Mouse (Mus musculus) hindlimb bud, embryonic 11.5 days (tissue): ENCODE measurements around the gene Cdkn2b.

ENCODE experiments used
- DNase-seq: peaks from one replicate; pipeline ENCODE4 v3.0.0-alpha.2; 2012; ENCODE audit warnings: low read depth, low spot score; ENCODE audit errors: extremely low spot score

Cdkn2b gene

DNA sequence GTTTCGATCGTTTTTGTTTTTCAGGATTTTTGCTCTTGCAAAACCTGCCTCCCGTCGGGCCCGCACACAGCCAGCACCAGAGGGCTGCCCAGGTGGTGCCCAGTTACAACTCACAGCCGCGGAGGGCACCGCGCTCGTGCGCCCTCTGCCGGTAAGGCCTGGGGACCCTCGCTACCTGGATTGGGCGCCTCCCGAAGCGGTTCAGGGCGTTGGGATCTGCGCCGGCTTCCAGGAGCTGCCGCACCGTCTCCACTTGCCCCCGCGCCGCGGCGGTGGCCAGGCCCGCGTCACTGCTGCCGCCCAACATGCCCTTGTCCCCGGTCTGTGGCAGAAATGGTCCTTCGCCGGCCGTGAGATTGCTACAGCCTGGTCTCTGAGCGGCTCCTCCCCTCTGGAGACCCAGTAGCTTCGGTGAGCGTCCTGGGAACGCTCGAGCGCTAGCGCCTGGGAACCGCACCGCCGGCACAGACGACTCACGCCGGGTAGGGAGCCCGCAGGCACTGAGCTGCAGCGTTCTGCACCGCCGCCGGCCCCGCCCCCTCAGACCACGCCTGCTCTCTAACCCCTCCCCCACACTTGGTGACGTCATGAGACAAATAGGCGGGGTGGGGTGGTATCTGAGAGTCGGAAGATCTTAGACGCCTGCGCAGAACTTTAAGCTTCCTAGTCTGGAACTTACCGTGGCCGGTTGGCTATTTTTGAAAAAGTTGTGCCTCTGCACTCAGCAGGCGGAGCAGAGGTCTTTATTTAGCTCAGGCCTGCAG, at the start of gene Cdkn2b:
Gene Cdkn2b (minus strand): TSS at position 549 of the 764 bp plus-strand sequence.
- DNase-seq: no peak

DNA sequence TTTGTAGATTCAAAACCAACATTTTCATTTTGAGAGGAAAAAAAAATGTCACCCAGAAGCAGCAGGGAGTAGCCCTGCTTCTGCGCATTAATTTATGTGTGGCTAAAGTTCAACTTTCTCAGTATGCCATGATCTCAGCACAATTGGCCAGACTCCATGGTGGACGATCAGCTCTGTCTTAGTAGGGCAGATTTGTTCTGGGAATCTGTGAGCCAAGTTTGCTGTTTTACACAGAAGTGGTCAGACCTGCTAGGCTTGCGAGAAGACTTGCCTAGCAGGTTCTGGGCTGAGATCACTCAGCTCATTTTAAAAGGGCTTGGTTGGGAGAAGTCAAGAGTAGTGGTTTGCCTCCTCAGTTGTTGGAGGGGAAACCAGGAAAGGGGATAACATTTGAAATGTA, 49.5 kb upstream of the Cdkn2b start:
- no peak for DNase-seq

DNA sequence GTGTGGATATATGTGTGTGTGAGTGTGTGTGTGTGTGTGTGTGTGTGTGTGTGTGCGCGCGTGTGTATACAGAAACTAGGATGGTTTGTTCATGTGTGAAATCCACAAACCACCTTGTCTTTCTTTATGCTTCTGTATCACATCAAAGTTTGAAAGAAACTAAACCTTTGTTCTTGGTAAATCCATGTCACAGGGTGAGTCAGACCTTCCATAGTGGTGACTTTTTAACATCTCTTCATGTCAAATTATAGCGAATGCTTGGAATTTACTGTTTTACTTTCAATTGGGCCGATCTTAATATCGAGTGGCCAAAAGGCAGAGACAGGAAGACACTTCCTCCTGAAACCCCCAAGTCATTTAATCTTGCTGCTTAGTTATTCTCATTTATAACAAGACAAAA, 48.7 kb upstream of the Cdkn2b start:
- no peak for DNase-seq

DNA sequence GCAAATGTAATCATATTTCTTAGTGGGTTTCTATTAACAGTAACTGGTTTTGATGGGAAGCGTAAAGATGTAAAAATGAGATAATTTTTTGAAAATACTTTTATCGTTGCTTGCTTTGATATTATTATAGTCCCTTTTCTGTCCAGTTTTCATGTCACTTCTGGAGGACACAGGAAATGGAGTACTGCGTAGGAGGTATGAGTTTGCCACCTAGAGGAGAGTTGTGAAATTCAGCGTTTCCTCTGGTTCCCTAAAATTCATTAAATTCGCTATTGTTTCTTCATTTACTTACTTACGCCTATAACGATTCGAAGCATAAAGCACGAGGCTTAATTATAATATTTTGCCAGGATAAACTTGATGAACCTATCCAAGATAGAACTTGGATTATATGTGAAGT, 43.1 kb upstream of the Cdkn2b start:
- no peak for DNase-seq

DNA sequence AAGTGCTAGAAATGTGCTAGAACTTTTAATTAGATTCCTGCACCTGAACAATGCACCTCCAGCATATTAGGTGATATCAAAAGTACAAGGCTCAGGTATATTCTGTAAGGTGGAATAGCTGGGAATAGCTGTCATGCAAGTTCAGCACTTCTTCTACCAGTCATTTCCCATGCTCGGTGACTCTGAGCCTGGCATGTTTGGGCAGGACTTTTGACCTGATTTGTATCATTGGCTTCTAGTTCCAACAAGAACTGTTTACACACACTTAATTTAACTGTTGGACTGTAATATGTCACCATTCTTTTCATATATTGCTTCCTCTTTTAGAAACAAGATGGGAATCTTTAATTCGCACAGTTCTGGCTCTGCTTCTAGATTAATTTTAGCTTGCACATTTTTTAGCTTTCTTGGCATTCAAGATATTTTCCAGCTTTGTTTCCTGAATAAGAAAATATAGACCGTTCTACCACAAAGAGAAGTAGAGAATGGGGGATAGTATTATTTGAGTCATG, 42.3 kb upstream of the Cdkn2b start:
- DNase-seq: no peak

DNA sequence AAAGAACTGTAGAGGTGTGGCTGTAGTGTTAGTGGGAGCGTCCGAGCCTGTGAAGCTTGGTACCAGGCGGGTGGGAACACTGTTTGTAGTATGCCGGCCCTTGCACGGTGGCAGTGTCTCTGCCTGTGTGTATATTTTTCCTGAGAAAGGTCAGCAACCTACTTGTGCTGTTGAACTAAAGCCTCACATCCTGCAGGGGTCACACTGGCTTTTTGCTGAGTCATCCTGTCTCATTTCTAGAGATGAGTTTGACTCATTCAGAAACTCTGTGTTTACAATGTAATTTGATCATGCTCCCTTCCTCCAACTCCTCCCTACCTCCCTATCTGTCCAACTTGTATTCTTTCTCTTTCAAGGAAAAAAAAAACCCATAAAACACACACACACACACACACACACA, 40.6 kb upstream of the Cdkn2b start:
- DNase-seq: no peak

DNA sequence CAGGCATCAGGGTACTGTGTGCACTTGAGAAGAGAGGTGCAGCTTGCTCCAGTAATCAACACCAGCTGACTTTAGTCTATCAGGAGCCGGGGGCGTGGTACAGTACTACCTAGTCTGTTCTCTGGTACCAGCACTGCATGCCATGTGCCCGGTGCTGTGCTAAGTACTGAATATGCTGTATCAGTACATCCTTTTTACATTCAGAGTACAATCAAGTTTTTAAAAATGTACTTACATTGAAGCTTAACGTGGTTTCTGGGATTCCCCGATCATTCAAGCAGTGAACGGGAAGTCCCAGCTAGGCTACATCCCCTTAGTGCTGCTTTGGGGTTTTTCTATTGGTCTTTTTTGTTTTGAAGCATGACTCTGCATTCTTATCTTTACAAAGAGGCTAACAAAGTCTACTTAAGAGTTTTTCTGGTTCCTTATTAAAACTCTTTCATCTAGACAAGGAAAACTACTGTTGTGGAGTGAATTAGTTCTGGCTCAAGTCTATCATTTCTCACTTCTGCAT, 40.2 kb upstream of the Cdkn2b start:
- DNase-seq: no peak

DNA sequence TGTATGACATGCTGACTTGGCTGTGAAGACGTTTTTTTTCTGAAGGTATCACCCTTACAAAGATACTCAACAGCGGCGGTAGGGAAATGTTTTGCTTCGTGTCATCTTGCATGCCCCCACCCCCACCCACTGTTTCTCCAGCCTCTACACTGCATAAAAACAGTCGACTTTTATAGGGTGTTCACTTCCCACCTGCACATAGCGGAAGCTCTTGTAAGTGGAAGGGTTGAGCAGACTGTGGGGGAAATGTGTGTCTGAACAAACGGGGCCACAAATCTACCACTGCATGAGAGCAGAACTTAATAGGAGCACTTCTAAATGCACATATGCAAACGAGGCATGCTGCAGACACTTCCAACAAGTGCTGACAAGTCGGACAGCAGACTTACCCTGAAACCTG, 39.6 kb upstream of the Cdkn2b start:
- no peak for DNase-seq

DNA sequence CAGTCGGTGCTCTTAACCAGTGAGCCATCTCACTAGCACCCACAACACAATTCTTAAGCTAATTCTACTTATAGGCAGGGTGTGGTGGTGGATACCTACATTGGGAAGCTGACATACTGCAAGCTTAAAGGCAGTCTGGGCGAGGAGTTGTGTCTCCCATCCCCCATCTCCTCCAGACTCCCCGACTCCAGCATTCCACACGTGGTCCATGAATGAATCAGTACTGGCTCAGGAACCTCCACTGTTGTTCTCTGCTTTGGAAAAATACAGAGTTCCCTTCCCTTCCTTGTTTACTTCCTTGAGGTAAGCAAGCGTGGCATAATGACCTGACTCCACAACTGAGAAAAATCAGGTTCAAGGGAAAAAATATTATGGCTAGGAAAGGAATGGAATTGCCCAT, 38.0 kb upstream of the Cdkn2b start:
- no peak for DNase-seq

DNA sequence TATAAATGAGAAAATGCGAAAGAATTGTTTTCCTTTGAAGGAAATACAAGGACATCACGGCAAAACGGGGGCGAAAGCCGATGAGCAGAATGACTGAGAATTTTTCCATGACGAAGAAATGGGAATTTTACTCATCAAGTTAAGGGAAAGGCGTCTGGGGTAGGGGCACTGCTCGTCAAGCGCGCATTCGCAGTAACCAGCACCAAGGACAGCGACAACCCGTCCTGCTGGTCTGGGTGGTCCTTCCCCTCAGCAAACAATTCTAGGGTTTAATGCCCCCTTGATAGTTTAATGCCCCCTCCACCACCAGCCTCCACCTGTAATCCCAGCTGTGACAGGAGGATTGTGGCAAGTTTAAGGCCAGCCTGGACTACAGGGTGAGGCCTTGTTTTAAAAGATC, 2.6 kb upstream of the Cdkn2b start:
- DNase-seq: no peak

DNA sequence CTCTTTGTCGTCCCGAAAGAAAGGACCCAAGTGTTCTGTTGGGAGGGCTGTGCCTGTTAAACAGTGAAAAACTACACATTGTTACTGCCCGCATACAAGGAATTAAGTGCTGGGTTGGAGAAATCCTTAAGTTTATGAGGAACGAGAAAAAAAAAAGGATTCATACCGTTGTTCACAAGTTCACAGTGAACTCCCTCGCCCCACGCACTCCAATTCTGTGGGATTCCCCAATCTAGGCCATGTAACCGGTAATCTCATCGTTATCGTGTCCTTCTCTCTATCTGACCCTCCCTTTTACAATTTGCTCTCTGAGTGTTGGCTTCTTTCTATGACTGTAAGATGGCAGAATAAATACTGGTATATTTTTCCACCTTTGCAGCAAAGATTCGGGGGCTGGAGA, 843 bp downstream of the Cdkn2b start:
- no peak for DNase-seq

DNA sequence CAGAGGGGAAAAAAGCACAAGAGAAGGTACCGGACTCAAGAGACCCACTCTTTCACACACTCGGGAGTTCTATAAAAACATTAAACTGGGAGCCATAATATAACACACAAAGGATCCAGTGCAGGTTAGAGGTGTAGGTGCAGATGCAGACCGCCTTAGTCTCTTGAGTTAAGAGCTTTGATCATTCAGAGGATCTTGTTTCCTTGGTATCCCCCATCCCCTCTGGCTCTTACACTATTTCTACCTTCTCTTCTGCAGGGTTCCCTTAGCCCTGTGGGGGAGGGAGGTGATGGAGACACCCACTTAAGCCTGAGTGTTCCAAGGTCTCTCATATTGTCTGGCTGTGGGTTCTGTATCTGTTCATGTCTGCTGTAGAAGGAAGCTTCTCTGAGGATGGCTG, 2.8 kb downstream of the Cdkn2b start:
- no peak for DNase-seq

DNA sequence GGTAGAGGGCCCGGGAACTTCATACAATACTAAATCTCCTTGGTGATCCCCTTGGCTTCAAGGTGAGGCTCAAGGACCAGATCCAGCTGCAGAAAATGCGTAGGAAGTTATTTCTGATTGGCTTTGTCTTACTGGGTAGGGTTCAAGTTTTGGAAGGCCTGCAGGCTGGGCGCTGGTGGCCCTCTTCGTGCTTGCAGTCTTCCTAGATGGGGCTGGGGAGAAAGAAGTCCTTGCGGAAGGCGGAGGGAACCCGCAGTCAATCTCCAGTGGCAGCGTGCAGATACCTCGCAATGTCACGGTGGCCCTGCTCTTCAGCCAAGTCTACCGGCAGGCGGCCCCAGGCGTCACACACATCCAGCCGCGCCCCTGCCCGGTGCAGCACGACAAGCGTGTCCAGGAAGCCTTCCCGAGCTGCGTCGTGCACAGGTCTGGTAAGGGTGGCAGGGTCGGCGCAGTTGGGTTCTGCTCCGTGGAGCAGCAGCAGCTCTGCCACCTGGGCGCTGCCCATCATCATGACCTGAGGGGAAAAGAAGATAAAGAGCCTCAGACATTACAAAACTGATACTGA, 4.0 kb downstream of the Cdkn2b start:
- DNase-seq: no peak

DNA sequence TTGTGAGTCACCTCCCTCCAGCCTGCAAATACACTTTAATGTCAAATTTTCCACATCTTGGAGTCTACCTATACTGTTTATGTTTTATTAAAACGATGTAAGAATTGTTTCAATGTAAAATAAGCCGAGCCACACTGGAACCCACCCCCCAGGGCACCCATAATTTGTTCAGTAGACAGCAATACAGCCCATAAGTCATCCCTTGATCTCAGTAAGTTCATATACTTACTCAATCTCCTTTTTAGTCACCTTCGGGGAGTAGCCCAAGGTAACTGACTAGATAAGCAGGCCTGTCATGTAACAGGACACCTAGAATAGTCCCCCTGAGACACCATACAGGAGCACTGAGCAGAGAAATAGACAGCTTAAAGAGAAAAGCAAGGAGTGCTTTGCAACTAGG, 5.1 kb downstream of the Cdkn2b start:
- DNase-seq: no peak

DNA sequence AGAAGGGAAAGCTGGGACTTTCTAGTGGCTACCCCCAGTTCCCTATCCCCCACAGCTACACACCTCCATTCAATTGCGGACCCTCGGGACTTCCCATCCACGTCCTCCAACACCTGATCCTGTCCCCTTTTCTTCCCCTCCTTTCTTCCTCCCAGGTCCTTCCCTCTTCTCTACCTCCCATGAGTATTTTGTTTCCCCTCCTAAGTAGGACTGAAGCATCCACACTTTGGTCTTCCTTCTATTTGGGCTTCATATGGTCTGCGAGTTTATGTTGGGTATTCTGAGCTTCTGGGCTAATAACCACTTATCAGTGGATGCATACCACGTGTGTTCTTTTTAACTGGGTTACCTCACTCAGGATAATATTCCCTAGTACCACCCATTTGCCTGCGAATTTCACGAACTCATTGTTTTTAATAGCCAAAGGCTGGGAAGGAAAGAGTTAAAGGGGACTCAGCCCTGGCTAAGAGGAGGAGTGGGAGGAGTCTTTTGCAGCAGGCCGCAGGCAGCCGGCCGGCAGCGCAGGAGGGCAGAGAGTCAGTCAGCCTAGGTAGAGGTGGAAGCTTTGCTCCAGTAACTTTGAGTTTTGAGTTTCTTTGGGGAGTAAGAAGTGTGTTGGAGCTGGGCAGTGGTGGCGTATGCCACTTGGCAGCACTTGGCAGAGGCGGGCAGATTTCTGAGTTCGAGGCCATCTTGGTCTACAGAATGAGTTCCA, 7.4 kb downstream of the Cdkn2b start:
- no peak for DNase-seq

DNA sequence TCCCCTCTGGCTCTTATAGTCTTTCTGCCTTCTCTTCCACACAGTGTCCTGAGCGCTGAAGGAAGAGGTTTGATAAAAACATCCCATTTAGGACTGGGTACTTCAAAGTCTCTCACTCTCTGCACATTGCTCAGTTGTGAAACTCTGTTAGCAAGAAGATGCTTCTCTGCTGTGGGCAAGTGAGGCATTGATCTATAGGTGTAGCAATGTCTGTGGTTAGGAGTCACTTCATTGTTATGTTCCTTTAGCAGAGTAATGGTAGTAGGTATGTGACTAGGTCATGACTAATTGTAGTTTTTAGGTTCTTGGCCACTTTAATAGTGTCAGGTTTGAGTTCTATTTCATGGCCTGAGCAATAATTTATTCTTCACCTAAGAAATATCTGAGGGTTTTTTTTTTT, 8.7 kb downstream of the Cdkn2b start:
- DNase-seq: no peak

DNA sequence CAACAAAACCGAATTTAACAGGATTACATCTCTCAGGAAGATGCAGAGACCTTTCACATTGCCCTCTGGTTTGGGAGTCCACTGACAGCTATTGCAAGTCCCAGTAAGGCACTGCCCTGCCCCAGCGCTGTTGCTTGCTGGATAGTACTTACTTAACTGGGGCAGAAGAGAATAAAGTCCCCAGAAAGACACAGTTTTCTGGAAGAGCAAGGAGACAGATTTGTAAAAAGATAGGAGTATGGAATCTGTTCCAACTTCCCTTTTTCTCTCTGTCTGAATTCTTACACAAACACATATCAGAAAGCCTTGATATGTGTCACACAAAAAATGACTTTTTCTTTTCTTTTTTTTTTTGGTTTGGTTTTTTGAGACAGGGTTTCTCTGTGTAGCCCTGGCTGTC, 11.1 kb downstream of the Cdkn2b start:
- no peak for DNase-seq

DNA sequence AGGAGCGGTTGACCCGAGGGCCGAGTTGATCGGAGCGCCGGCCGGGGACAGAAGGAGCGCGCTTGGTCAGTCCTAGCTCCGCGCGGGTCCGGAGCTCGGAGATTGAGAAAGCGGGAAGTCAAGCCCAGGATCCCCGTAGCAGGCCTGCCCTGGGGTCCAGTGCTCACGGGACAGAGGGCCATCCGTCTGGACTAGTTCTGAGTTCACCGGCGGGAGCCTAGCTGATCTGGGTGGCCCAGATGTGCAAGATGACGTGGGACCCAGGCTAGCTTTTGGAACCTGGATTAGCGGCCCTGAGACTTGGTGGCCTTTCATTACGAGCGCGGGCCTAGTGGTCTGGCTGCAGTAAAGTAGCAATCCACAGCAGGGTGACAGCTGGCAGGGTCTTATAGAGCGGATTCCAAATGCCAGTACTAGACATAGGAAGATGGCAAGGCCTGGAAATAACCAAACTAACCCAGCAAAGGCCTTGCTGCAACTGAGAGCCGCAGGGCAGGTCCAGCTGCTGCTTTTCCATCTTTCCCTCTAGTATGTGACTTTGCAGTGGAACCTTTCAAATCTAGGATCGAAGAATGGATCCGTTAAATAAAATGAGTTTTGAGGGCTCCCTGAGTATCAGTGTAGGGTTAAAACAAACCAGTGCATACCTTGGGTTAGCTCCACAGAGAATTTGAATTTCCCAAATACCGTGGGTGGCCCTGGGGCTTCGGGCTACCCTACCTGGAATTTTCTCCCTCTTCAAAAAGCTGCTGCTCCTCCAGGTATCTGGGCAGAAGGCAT, 15.2 kb downstream of the Cdkn2b start:
- DNase-seq: no peak

DNA sequence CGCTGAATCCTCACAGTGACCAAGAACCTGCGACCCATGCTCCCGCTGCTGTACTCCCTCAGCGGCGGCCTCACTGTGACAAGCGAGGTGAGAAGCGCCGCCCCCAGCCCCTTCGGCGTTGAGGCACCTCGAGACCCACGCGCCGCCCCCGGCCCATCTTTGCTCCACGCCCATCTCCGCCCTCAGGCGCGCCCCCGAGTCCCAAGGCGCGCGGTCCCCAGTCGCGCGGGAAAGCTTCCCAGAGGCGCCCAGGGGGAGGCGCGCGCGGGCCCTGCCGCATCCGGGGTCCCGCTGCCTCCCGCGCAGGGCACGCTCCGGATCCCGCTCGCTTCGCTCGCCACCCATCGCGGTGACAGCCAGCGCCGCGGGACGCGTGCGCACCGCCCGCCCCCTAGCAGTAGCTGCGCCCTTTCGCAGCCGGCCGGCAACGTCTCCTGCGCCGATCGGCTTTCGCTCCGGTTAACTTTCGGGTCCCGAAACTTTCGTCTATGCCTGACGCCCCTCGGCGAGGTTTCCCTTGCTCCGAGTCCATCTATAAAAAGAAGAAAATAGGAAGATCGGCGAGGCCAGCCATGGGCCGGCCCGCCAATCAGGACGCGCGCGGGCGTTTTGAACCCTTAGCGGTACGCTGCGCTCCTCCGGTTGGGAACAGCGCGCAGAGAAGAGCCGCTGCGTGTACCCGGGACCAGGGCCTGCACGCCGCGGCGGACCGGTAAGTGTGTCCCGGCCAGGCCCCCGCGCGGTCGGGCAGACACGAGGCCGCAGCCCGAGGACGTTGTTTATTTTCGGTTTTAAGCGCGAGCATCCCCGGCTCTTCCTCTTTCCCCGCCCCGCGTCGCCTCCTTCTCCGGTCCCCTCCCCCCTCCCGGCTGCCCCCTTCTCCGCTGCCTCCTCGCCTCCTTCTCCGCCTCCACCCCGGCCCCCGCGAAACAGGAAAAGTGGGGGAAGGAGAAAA, 16.1 kb downstream of the Cdkn2b start, which contains the start of gene Cdkn2a:
Gene Cdkn2a (minus strand): TSS at position 168 of the 955 bp plus-strand sequence.
- DNase-seq: no peak

DNA sequence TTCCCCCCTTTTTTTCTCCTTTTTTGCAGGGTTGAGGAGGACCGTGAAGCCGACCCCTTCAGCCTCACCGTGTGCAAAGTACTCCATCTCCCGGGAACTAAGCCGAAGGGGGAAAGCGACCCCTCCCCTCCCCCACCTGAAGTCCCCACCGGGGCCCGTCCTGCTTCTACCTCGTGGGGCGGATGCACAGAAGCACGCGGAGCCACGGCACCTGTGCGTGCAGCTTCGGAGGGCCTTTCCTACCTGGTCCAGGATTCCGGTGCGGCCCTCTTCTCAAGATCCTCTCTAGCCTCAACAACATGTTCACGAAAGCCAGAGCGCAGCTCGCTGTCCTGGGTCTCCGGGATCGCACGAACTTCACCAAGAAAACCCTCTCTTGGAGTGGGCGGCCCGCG, 16.8 kb downstream of the Cdkn2b start:
- no peak for DNase-seq
